Mouse (Mus musculus) cerebellum, adult 9-10 months (tissue): Measurements from ENCODE around the gene Cd164l2.

Experiments used
- DNase-seq: peaks from one replicate; pipeline ENCODE4 v3.0.0; 2022

Cd164l2 gene

DNA sequence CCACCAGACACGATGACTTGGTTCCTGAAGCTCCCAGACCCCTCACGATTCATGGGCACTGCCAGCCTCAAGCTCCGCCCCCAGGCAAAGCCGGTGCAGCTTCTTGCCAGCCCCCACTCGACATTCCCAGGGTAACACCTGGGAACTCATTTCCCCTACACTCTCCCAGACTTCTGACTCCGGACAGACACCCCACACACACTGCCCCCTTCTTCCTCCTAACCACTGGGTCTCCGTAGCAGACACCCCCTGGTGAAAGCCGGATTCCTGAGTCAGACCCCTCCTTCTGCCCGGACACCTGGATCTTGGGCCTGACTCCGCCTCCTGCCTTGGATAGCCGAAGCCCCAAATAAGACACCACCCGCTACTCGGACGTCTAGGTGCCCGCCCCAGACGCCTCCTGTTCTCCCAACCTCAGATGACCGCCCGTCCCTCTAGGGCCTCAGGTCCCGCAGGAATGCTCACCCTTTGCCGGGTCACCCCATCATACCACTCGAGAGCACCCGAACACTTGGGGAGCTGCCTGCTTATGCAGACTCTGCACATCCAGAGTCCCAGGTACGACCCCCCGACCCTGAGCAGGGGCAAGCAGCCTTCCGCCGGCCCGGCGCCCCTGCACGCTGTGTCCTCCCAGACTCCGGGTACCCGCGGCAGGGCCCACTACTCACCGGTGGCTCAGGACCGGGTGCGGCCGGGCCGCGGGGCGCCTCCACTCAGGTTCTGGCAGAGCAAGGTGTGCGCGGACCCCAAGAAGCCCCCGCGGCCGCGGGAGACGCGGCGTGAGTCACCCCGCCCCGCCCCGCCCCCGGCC, at the start of gene Cd164l2, which contains the start of gene Gpr3:
Gene Cd164l2, plus strand, starts transcription at position 381 of the 811 bp plus-strand sequence.
Gene Gpr3, minus strand, starts transcription at position 786 of the 811 bp plus-strand sequence.
- peak; percentile 60 for DNase-seq

GRCm38 (mm10) chr4:133162196-133162595, 49.7 kb upstream of the Cd164l2 start:
- no peak for DNase-seq

DNA sequence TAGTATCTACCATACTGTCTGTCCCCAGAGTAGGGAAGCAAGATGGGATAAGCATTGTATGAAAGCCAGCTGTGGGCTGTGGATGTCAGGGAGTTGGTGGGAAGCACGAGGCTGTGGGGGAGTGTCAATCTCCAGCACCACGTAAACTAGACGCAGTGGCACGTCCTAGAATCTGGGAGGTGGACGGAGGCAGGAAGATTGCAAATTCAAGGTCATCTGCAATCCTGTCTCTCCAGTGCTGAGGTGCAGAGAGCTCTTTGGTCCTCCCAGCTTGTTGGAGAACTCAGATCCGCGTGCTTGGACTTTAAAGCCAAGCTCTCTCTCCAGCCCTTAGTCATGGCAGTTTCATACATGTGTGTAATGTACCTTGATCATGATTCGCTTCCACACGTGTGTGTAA, 45.2 kb upstream of the Cd164l2 start:
- DNase-seq = no peak

GRCm38 (mm10) chr4:133169237-133170055, 42.5 kb upstream of the Cd164l2 start:
- no peak for DNase-seq

GRCm38 (mm10) chr4:133170056-133170524, 41.8 kb upstream of the Cd164l2 start:
- DNase-seq = no peak

DNA sequence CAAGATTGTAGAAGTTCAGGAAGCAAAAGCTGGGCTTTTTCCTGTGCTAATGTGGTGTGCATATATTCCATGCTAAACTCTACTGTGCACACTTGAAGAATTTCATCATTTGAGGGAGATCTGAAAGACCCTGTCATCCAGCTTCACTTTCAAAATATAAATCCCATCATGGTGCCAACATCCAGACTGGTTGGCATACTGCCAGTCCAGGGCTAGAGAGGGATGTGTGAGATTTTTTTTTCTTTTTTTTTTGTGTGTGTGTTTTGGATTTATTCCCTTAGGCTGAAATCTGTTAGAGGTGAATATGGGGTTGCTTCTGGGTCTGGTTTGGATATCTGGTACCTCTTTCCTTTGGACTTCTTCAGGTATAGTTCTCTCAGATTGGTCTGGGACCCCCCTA, 41.3 kb upstream of the Cd164l2 start:
- peak; percentile 31 for DNase-seq

- DNase-seq = no peak
These were observed 39.5 kb upstream of the Cd164l2 start for GRCm38 (mm10) chr4:133172451-133172850.

- no peak for DNase-seq
These were observed 37.6 kb upstream of the Cd164l2 start for GRCm38 (mm10) chr4:133174361-133174760.

DNA sequence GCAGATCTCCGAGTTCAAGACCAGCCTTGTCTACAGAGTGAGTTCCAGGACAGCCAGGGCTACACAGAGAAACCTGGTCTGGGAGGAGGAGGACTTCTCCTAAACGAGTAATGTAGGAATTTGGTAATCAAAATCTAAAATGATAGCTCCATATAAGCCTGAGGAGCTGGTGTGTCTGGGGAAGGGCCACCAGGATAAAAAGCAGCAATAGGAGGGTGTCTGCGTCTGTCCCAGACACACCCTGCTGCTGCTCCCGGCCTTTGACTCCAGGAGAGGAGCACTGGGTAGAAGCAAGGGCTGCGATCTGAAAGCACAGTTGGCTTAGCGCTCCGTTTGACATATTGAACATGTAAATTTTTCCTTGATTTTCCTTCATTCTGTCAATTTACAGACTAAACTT, 36.7 kb upstream of the Cd164l2 start:
- no peak for DNase-seq

DNA sequence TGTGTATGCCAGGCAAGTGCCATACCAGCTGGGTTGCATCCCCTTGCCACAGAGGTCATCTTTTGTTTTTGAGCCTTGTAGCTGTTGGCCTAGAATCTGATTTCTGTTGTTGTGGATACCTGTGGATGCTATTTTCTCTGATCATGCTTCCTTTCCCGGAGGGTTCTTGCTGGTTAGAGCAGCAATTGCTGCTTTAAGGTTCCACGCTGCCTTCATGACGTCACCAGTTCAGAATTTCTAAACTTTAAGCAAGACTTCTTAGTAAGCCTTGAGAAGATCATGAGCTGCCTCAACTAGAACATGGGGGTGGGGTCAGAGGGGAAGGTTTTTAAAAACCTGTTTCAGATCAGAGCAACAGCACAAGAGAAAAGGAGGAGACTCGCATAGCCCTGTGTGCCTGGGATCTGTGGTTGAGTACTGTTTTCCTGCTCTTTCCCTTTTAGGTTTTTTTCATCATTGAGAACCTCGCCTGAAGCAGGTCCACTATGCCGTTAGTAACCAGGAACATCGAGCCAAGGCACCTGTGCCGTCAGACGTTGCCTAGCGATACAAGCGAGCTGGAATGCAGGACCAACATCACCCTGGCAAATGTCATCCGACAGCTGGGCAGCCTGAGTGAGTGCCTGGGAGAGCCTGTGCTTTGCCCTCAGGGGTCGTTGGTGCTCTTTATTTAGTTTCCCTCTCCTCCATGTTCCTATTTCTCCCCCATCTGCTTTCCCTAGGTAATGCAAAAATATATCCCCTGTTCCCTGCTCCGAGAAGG, 35.8 kb upstream of the Cd164l2 start:
- no peak for DNase-seq

GRCm38 (mm10) chr4:133176761-133177403, 35.0 kb upstream of the Cd164l2 start:
- DNase-seq = no peak

GRCm38 (mm10) chr4:133178305-133178704, 33.6 kb upstream of the Cd164l2 start:
- DNase-seq = no peak

DNA sequence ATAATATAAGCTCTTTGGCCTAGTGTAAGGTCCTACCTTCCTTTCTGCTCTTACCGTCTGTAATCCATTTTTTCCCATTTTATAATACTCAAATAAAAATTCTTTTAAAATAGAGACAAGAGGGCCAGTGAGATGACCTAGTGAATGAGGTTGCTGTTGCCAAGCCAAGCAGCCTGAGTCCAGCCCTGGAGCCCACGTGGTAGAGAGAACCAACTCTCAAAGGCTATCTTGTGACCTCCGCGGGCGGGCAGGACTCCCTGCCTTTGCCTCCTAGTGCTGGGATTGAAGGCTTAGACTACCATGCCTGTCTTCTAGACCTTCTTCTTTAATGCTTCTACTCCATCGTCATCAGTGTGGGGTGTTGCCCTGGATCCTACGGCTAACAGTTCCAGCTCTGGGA, 32.7 kb upstream of the Cd164l2 start:
- no peak for DNase-seq

- no peak for DNase-seq
These were observed 29.4 kb upstream of the Cd164l2 start for GRCm38 (mm10) chr4:133182439-133183033.

DNA sequence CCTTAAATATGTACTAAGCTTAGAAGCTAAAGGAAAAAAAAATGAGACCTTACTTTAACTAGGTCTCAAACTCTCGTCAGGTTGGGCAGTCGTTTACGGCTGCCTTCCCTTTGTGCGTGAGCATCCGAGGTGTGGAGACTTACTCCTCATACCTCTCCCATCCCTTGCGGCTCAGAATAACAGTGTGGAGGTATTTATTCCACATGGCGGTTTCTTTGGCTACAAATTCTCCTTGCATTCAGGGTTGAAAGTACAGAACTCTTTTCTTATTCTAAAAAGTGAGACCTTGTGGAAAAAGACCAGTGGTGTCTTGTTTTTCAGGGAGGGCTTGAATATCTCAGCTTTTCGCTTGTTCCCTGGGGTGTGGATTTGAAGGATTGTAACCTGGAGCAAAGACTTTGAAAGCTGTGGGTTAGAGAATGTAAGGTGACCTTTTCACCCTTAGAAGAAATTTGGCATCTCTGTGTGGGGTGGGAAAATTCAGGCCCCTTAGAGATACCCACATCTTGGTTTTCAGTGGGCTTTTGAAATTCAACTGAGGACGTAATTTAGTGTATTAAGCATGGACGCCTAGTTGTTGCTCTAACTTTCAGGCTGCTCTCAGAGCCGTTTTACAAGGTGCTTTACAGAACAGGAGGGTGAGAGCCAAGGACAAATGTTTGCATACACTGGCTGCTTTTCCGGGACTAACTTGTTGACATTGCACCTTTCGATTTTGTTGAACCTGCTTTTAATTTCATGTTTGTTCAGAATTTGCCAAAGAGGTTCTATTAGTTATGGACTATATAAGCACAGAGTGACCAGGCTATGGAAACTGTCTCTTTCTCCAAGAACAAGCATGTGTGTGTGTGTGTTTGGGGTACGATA, 27.7 kb upstream of the Cd164l2 start:
- DNase-seq = no peak

DNA sequence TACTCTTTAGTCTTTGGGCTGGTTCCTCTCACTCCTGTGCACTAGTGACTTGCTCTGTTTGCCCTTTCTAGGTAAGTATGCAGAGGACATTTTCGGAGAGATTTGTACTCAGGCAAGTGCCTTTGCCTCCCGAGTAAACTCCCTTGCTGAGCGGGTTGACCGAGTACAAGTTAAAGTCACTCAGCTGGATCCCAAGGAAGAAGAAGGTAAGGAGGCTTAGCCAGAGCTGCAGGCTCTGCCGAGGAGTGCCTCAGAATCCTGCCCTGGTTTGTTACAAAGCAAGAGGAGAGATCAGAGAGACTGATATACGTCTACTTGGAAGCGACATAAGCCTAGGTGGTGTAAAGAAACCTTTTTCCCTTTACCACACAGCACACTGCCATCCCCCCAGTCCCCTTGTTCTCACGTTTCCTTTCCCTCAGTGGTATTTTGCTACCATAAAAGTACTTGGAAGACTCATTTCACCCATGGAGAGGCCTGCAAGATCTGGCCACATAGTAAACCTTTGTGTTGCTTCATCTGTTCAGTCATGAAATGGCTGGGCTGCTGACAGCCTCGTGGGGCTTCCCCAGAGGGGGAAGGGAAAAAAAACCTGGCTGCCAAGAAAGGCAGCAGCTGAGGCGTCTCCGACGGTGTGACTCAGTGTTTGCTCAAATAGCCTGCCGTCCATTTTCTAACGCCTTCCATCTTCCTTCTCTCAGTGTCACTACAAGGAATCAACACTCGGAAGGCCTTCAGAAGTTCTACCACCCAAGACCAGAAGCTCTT, 26.8 kb upstream of the Cd164l2 start:
- DNase-seq = no peak

DNA sequence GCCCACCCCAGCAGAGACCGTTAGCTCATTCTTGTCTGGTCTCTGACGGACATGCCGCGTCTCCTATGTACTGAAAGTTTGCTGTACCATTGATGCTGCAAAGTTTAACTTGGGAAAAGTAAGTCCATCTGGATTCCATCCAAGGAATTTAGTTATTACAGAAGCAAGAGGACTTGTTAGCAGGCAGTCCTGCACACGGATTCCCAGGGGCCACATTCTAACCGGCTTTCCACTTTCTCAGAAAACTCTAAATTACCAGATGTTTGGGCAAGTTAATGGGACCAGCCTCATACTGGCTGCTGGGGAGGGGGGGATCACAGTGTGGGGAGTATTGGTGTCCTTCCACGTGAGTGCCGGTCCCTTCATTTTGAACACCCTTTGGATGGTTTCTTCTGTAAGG, 26.0 kb upstream of the Cd164l2 start:
- DNase-seq = no peak

DNA sequence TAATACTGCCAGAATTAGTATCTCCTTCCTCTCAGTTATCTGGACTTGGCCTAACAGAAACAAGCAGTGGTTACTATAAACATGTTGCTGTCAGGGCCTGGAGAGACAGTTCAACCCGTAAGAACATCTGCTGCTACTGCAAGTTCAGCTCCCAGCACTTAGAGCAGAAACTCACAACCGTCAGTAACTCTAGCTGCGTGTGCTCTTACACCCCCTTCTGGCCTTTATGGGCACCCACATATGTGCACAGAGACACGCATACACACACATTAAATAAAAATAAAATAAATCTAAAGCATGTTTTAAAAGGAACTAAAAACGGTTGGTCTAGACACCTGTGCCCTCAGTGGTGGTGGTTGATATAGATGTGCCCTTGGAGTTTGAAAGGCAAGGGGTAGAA, 25.1 kb upstream of the Cd164l2 start:
- DNase-seq = no peak

- DNase-seq = no peak
These were observed 22.5 kb upstream of the Cd164l2 start for GRCm38 (mm10) chr4:133189396-133189795.

DNA sequence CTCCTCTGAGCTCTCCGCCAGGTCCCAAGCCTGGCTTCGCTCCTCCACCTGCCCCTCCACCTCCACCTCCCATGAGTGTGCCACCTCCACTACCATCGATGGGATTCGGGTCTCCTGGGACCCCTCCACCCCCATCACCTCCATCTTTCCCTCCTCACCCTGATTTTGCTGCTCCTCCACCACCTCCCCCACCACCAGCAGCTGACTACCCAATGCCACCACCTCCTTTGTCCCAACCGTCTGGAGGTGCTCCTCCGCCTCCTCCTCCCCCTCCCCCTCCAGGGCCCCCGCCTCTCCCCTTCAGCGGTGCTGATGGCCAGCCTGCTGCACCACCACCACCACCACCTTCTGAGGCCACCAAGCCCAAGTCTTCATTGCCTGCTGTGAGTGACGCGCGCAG, 17.4 kb upstream of the Cd164l2 start:
- no peak for DNase-seq
